Mouse (Mus musculus): ENCODE measurements around the gene Sulf2.

Sulf2 gene

DNA sequence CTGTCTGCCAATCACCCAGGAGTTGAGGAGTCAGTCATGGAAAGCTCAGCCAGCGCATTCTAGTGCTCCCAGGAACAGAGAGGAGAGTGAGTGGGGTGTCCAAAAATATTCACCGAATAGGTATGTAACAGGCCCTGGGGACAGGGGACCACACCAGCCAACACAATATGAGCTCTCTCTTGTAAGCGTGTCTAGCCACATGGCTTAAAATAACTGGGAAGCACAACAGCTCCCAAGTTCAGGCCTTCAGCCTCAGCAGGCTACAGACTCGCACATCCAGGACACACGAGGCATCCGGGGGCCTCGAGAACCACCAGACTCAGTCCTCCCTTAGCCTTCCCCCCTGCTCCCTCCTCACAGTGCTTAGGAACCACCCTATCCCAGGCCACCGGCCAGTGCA, 6.0 kb downstream of the Sulf2 start:
- DNase-seq (ENCODE audit: low spot score in 2 of 2): no peak

DNA sequence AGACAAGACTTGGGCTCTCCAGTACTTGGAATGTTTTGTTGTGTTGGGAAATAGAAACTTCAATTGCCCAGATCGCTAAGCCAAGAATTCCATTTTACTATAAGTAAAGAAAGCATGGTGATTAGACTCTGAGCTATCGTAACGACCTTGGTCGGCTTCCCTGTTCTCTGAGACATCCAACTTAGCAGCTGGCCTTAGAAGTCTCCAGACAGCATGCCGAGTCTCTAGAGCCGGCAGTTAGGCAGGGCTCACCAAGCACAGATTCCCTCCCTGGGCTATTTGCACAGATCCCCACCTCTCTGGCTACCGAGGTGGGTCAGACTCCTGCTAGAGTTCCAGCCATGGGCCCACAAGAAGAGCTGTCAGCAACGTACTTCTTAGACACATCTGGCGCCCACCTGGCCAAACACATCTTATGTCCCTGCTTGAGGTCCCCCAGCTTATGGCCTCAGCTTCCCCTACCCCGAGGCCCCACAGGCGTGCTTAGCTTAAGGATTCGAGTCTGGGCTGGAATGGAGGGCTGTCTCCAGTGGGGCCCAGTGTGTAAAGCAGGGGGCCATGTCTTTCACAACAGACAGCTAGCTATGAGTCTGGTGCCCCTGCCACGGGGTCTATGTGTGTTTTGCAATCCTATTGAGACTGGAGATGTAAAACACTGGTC, 6.7 kb downstream of the Sulf2 start:
- peak in 1 of 2 experiments; percentile 45 for DNase-seq (ENCODE audit: low spot score in 2 of 2)

DNA sequence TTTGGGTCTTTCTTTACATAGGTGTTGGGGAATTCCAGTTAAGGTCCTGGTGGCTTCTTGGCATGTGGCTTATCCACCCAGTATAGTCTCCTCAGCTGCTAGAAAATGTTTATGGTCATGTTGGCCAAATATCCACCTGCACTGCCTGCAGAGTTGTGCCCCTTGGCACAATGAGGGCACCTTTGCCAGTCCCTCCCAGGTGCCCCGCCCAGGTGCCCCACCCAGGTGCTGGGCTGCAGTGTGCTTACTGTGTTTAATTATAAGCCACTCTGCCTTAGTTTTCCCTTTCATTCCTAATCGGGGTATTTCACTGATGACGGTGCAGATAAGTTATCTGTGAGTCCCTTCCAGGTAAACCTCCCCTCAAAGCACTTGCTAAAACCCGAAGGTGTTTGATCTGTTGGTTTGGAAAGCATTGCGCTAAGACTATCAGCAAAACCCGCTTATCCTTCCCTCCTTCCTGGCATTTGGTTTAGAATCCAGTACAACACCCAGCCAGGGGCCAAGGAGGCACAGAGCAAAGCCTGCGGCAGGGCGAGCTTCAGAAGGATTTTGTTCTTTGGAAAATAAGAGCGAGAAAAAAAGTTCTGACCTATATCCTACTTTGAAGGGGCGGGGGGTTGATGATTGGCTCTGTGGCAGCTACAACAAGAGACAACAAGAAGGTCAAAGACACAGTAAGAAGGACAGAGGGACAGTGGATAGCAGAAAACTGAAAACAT, 7.4 kb downstream of the Sulf2 start:
- no peak for DNase-seq (ENCODE audit: low spot score in 2 of 2)

DNA sequence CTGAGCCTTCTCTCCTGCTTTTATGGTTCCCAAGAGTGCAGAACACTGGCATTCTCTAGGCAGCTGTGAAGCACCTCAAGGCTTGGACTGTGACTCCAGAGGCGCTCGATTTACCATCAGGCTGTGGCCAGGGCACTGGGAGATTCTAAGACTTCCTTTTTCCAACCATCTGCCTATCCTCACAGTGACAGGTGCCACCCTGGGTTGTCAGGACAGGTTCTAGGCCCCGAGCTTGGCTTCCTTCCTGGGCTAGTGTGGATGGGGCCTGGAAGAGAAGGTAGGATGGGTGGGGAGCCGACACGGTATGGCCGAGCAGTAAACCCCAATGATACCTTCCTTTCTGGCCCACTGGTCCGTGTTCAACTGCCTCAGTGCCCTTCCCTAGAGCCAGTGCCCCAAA, 9.0 kb downstream of the Sulf2 start:
- DNase-seq (ENCODE audit: low spot score in 2 of 2): no peak

DNA sequence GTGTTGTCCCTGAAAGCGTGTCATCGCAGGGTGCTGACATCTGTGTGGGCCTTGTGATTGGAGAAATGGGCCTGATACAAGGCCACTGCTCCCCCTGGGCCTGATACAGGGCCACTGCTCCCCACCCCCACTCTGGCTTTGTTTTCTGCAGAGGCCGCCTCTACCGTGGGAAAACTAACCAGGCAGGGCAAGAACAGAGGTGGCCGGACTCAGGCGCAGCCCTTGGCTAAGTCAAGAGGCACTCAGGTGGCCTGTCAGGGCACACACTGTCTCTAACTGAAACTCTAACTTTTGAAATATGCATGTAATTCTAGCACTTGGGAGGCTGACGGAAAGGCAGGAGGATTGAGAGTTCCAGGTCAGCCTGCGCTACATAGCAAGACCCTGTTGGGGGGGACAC, 10.4 kb downstream of the Sulf2 start:
- DNase-seq (ENCODE audit: low spot score in 2 of 2): no peak

DNA sequence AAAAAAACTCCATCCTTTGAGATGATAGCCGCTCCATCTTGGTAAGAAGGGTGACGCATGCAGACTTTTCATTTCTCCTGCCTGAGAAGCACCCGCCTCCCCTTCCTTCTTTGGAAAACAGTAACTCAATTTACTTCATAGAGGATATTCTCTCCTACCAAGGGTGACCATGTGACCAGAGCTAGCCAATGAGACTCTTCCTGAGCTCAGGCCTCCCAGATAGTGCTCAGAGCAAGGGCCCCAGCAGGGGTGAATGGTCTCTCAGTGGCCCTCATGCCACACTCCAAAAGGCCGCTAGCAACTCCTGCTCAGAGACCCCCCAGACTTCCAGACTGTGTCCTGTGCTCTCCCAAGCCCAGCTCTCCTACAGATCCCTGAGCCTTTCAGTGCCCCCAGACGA, 11.6 kb downstream of the Sulf2 start:
- DNase-seq (ENCODE audit: low spot score in 2 of 2): no peak

DNA sequence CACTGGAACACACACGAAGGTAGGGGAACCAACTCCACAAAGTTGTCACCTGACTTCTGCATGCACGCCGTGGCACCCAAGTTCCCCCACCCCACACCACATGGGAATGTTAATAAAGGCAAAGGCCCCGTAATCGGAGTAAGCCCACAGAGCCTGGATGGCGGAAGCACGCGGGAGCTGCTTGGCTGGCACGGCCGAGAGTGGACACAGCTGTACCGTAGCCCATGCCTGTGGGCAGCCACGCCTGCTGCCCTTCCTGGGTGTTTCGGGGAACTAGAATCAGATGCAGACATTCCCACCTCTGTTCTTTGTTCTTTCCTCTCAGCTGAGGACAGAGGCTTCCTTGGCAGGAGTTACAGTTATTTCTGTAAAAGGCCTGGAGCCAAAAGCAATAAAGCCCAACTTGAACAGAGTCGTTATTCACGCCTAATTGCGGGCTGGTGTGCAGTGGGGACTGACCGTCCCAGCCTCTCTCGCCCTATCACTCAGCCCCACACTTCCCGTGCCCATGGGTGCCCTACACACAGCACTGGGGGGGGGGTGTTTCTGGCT, 12.8 kb downstream of the Sulf2 start:
- DNase-seq (ENCODE audit: low spot score in 2 of 2): peak in 1 of 2 experiments; percentile 56

DNA sequence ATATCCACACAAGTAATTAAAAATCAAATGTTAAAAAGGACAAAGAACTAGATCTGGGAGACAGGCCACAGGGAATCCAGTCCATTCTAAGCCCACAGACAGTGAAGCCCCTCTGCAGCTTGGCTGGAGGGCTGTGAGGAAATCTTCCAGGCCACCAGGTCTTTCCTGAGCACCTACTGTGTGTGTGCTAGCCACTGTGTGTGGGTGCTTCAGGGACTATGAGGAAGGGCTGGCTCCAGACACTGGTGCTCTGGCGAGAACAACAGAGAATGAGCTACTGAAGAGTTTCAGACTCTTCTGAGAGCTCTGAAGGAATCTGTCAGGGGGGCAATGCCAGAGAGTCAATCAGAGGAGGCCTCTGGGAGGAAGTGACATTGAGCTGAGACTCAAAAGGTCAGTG, 13.6 kb downstream of the Sulf2 start:
- no peak for DNase-seq (ENCODE audit: low spot score in 2 of 2)

DNA sequence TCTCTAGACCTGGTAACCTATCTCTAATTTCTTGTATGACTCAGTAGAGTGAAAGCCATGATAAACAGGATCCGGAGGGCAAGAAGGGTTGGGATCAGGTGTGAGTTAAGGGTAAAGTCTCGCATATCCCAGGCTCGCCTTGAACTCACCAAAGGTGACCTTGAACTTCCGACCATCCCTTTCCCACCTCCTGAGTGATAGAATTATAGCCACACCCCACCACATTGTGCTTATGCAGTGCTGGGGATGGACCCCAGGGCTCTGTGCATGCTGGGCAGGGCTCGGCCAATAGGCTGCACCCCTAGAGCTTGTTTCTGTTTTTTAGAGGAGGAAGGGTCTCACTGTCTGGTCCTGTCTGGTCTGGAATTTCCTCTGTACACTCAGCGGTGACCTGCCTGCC, 14.4 kb downstream of the Sulf2 start:
- no peak for DNase-seq (ENCODE audit: low spot score in 2 of 2)

DNA sequence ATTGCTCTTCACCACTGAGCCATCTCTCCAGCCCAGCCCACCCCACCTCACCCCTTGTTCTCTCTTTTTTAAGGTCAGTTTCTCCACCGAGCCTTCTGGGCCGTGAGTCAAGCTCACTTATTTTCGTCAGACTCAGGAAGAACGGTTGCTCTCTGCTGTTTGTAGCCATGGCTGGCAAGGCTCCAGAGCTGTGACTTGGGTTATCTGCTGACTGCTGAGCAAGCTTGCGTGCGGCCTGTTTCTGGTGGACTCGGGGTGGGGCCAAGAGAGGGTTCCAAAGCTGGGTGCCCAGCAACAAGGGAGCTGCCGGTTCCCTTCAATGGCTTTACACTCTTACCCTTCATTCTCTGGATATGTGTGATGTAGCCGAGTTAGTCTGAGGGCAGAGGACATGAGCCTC, 15.0 kb downstream of the Sulf2 start:
- DNase-seq (ENCODE audit: low spot score in 2 of 2): peak; percentile 71 to 85

DNA sequence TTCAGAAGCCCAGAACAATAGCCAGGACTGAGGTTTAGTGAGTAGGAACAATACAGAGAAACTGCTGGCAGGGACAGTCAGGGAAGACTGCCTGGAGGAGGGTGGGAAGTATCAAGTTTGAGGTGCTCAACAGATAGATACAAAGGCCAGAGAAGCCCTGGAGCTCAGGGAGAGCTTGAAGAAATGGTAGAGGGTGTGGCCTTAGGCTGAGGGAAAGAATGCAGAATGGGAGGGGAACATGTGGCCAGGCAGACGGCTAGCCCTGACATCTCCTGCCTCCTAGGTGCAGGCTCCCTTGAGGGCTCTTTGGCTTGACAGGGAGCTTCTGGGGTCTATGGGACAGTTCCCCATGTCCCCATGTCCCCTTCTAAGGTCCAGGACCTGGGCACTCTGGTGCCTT, 17.2 kb downstream of the Sulf2 start:
- no peak for DNase-seq (ENCODE audit: low spot score in 2 of 2)

DNA sequence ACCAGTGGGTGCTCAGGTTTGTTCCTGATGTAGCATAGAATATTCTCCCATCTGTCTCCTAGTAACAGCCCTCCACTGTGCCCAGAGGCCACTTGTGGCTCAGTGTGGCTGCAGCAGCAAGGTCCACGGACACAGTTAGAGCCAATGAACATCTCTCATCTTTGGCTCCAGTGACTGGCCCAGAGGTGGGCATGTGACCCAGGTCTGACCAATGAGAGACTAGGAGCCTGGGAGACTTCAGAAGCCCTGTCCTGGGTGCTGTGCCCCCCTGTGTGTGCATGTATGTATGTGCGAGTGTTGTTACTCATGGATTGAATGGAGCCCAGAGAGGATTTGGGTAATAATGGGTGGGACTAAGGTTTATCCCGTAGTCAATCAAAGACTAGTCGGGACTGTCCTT, 18.0 kb downstream of the Sulf2 start:
- DNase-seq (ENCODE audit: low spot score in 2 of 2): no peak

DNA sequence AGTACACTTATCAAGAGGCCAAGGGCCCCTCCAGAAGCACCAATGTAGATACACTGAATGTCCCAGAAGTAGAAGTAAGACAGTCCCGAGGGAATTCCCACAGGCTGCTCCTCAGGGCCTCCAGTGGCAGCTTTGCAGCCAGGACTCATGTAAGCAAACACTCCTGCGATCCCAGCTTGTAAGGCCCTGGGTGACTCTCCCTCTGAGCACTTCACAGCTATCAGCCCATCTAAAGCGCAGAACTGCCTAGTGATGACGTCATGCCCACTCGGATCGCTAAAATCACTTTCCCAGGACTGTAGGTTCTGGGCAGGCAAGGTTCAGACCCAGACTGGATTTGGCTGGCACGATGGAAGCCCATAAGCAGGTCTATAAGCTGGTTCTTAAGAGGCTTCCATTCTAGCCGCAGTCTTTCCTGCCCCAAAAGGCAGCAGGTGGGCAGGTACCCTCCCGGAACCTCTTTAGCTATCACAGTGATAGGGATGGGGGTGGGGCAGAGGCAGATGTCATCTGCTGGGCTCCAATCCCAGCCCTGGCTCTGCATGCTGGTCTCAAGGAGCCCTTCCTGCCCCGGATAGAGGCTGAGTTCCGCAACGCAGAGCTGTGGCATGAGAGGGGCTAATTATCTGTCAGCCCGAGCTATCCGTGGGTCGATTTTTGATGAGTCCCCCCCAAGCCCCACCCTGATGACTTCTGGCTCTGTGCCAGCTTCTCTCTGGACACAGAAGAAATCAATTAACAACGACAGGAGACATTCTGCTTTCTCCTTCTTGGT, 19.6 kb downstream of the Sulf2 start:
- no peak for DNase-seq (ENCODE audit: low spot score in 2 of 2)

DNA sequence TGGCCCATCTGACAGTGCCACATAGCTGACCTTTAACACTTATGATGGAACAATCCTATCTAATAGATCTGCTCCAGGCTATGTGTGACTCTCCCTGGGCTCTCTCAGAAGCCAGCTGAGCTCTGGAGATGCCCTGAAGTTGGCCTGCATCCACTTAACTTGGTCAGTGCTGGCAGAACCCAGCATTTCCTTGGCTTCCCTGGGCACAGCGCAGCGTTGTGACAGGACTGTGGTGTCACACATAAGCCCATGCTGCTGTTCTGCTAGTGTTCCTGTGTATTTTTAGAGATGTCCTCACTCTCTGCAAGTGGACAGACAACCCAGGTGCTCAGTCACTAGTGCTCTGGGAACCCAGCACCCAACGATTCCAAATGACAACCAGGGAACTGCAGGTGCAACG, 26.7 kb downstream of the Sulf2 start:
- DNase-seq (ENCODE audit: low spot score in 2 of 2): peak; percentile 36 to 66

DNA sequence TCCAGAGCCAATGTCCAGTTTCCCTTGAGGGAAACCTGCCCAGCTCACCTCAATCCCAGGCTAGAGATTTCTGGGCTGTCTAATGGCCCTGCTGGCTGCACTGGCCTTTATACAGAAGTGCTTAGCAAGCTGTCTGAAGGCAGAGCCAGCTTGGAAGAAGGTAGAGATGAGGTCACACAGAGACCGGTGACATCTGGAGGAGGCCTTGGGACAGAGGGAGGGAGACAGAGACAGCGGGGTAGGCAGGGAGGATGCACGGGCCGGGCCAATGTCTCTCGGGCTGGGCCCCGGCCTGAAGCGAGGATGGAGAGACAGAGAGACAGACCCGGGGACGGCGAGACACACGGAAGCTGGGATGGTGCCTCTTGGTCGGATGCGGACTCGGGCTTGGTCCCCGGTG, 27.4 kb downstream of the Sulf2 start:
- no peak for DNase-seq (ENCODE audit: low spot score in 2 of 2)

DNA sequence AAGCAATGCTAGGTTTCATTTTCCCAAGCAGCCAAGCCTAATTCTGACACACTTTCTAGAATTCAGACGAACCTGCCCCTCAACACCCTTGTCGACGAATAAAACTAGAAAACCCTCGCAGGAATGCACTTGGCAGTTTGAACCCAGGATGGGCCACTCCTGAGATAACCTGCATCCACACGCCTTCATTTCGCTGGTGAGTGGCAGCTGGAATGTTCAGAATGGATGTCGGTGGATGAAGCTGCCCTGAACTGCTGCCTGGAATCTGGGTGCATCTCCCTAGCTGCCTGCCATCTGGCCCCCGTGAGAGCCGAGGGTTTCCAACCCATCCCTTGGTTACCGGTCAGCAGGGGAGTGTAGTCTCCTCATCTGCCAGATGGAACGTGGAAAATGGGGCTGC, 29.1 kb downstream of the Sulf2 start:
- no peak for DNase-seq (ENCODE audit: low spot score in 2 of 2)

DNA sequence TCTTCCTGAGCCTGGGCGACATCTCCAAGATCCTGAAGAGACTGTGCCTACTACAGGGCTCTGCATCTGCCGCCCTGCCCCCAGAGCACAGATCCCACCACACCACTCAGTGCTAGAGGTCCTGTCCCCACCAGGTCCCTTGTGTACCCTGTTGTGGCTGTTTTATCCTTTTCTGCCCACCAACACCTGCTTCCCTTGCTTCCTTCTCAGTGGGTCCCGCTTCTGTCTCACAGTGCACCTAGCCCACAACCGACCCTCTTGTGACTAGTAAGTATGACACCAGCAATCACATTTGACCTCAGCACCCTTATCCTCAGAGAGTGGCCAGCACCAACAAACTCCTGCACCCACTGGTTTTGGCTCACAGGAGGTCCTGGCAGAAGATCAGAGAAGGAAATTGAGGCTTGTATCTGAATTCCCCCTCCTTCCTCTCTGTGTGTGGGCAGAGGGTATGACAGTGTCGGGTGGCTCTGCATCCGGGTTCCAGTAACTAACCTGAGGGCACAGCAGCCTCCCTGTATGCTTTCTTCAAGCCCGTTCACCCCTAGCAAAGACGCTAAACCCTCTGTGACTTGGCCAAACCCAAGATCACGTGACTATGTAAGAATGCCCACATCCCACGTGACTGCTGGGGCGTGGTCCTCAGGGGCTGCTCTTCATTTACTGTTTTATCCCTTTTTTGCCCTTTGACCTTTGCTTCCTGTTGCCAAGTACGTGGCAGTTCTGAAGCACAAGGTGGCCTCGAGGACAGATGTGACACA, 29.8 kb downstream of the Sulf2 start:
- no peak for DNase-seq (ENCODE audit: low spot score in 2 of 2)

DNA sequence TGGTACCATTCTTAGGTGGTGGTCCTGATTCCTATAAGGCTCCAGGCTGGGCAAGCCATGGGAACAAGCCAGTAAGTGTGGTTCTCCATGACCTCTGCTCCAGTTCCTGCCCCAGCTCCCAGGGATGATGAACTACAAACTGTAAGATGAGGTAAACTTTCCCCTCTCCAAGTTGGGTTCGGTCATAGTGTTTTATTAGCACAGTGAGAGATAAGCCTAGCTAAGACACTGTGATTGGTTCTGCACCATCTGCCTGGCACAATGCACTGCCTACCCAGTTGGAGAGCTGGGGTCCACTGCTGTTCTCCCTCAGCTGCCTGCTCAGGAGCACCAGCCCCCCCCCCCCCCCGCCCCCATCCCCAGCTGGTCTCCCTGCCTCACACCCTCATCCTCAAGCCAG, 30.4 kb downstream of the Sulf2 start:
- no peak for DNase-seq (ENCODE audit: low spot score in 2 of 2)

DNA sequence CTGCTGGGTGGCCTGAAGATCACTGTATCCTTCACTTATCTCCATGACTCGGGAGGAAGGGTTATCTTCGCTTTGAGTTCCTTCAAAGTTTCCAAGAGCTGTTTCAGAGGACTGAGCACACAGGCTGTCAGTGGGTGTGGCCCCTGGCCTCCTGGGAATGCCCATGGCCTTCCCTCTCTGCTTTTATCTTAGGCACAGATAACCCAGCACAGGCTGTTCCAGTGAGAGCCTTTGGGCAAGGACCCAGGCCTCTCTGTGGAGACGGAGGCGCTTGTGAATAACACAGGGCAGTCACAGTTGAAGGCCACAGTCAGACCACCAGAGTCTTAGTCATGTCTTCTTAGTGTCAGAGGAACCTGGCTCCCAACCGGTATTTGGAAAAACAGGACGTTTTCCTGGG, 32.7 kb downstream of the Sulf2 start:
- peak; percentile 81 to 83 for DNase-seq (ENCODE audit: low spot score in 2 of 2)

DNA sequence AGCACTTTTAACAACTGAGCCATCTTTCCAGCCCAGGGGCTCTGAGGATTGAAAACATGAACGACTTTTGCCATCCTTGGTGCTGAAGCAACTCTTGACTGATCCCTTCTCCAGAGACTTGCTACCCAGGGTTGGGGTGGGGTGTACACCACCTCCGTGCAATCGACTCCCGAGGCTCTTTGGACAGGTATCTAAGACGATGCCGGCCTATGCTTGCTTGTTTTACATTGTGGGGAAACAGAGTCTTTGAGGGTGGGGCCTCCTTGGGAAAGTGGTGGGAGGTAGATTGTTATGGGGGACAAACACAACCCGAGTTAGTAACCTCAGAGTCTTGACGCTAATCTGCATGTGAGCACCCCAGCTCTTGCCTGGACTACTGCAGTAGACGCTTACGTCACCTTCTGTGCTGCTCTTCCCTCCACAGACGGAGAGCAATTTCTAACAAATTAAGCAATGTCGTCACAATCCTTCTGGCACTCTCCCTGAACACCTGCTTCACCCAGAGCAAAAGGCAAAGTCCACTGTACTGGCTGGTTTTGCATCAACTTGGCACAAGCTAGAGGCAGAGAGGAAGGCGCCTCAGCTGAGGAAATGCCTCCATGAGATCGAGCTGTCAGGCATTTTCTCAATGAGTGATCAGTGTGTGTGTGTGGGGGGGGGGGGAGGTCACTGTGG, 33.6 kb downstream of the Sulf2 start:
- no peak for DNase-seq (ENCODE audit: low spot score in 2 of 2)

DNA sequence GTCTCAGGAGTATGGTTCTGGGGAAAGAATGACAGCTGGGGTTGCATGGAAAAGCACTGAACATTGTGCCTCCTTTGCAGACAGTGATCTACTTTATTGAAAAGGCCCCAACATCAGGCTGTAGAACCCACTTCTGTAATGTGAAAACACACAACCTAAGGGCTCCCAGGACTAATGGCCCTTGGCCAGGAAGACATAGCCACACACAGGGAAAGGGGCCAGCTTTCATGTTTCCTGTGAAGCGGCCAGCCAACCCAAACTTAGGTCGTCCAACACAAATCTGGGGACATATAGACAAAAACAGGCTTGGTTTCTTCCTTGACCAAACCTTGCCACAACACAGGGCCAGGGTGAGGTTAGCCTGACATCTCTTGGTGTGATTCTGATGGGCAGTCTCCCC, 35.5 kb downstream of the Sulf2 start:
- no peak for DNase-seq (ENCODE audit: low spot score in 2 of 2)
